Mouse (Mus musculus): ENCODE results near the gene Spata9.
"Not testable (repeated sequence)": the region's sequence is repeated elsewhere in the genome, so short reads cannot be mapped to it uniquely, and the experiment has no call there.

Spata9 gene

DNA sequence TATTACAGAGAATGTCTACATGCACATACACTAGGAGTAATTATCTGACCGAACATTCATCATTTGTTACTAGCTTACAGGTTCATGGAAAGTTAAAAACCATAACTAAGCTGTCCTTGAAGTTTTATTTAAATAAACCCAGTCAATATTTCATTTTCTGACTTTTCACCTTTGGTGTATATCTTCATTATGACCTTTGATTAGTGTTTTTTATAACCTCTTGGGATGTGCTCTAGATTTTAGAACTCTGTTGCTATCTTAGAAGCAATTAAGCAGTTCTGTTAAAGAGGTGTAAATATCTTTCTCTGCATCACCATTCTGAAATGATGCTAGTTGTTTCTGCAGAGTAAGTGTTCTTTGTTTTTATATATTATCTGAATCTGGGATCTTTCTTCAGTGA, at the start of gene Spata9:
Spata9 (plus strand) TSS at position 301 of the 400 bp plus-strand sequence.
- no peak for DNase-seq

DNA sequence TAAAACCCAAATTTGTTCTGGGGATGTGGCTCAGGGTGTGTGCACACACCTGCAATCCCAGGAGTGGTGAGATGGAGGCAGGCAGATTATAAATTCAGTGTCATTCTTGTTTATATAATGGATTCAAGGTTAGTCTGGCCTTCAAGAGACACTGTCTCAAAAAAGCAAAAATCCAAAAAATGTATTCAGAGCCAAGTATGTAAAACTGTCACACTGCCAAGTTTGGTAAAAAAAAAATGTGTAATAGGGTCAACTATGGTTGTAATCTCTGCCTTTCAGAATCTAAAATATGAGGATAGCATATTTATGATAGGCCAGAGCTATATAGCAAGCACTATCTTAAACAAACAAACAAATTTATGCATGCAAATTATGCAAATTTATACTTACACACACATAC, 39.0 kb upstream of the Spata9 start:
- DNase-seq: no peak

GRCm38 (mm10) chr13:75929071-75929470, 37.9 kb upstream of the Spata9 start:
- DNase-seq: not testable (repeated sequence)

- no peak for DNase-seq
These were observed 36.9 kb upstream of the Spata9 start for GRCm38 (mm10) chr13:75930023-75930422.

GRCm38 (mm10) chr13:75930660-75931059, 36.3 kb upstream of the Spata9 start:
- no peak for DNase-seq

DNA sequence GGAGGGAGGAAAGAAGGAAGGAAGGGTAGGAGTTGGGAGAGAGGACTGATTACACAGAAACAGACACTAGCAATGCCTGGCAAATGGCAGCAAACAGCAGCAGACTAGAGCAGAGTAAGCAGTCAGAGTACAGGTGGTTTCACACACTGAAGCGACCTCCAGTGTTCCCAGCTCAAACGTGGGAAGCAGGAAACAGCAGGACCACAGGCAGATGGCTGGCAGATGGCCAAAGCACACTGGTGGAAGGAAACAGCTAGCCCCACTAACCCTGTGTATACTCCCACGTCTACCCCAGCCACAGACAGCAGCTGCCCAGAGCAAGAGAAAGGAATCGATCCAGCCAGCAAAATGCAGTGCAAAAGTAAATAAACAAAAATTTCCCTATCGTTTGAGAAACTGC, 35.9 kb upstream of the Spata9 start:
- no peak for DNase-seq

GRCm38 (mm10) chr13:75933287-75933686, 33.7 kb upstream of the Spata9 start:
- DNase-seq: no peak

DNA sequence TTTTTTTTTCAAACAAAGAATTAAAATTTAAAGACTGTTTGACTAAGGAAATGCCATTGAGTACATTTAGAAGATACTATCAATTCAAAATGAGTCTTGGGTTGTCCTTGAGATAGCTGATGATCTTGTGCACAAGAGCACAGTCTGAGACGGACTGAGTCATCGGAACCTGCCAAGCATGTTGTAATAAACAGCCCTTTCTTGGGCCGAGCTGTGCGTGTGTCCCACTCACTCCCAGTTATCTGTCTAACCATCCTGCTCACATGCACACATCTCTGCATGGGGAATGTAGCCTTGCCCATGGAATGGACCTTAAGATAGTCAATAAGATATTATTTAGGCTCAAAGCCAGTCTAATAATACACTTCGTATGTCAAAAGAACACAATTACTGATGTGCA, 28.1 kb upstream of the Spata9 start:
- DNase-seq: no peak

DNA sequence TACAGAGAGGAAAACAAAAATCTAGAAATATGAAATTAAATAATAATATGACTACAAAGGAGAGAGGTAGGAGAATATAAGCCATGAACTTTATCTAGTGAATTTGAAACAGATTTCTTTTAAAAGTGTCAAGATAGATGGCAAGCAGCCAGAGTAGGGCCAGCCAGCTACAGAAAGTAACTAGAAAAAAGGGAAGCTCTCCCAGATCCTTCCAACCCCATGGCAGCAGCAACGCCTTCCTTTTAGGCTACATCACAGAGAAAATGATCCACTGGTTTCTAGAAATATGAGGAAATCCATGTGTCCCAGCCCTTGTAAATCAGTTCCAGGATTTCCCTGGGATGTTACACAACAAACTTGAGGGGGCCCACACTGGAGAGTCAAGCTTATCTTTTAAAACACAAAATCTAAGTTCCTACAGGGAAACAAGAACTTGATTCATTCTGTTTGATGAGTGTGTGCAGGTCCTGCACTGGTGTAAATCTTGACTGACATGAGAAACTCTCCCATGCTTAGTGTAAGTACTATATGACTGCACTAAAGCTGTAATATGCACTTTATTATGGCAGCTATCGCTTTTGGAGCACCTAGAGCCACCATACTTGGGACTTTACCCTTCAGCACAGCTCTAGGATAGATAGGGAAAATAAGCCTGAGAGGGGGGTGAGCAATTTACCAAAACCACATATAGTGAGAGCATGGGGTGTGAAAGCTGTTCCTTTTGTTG, 26.0 kb upstream of the Spata9 start:
- no peak for DNase-seq

GRCm38 (mm10) chr13:75941518-75942295, 25.2 kb upstream of the Spata9 start:
- no peak for DNase-seq

DNA sequence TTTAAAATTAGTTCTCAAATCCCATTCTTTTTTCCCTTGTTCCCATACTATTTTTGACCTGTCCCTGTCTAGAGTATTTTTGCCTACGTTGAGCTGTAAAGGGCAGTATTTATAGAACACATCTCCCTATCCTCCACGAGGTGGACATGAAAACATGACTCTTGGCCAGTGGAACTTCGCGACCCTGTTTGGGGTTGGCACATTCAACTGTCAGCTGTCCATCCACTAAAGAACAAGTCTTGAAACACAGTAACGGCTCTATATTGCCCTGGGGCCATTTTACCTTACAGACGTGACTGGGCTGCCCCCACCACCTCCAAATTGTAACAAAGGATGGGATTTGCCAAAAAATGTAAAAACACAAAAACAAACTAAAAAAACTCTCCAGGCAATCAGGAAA, 24.2 kb upstream of the Spata9 start:
- no peak for DNase-seq

DNA sequence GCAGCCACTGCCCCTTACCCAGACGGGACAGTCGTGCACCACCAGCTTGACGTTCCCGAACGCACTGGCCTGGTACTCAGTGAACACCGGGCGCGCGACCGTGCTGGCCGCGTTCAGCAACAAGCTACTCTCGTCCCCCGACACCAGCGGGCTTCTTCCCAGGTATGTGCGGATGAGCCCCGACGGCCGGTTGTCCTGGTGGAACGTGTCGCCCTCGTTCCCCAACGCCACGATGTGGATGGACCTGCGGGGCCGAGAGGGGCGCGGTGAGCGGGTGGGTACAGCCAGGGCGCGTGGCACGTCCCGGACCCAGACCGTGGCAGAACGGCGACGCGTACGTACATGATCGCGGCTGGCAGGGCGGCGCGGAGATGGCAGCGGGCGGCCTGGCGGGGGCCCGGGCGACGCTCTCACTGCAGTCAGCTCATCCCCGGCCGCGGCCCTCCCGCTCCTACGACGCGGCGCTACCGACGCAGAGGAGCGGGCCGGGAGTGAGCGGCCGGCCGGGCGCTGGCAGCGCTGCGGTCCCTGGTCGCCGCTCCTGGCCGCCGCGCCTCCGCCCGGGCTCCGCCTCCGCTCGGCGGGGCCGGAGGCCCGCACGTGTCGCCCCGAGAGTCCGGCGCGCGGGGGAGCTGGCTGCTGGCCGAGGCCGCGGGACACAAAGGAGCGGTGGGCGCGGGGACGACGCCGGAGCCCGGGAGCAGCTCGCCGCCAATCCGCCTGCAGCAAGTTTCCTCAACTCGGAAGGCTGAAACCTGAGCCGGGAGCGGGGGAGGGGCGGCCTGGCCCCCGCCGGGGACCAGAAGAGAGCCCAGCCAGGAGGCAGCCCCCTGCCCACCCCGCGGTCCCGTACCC, 23.5 kb upstream of the Spata9 start, which contains the start of gene Rhobtb3:
Rhobtb3 (minus strand) TSS at position 737 of the 855 bp plus-strand sequence.
- peak; percentile 53 for DNase-seq

GRCm38 (mm10) chr13:75944044-75944820, 22.7 kb upstream of the Spata9 start:
- no peak for DNase-seq

GRCm38 (mm10) chr13:75950295-75950694, 16.7 kb upstream of the Spata9 start:
- DNase-seq: no peak

DNA sequence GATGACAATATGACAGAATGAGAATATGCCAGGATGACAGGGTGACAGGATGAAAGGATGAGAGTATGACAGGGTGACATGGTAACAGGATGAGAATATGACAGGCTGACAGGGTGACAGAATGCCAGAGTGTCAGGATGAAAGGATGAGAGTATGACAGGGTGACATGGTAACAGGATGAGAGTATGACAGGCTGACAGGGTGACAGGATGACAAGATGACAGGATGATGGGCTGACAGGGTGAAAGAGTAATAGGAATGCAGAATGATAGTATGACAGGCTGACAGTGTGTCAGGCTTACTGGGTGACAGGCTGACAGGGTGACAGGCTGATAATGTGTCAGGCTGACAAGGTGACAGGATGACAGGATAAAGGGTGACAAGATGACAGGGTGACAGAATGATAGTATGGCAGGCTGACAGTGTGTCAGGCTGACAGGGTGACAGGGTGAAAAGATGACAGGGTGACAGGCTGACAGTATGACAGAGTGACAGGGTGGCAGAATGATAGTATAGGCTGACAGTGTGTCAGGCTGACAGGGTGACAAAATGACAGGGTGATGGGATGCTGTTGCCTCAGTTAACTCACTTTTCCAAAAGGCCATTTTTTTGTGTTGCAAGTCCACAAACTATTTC, 11.5 kb upstream of the Spata9 start:
- no peak for DNase-seq

GRCm38 (mm10) chr13:75974481-75974880, 7.5 kb downstream of the Spata9 start:
- DNase-seq: no peak

GRCm38 (mm10) chr13:75975629-75976028, 8.7 kb downstream of the Spata9 start:
- no peak for DNase-seq

GRCm38 (mm10) chr13:75976218-75976617, 9.3 kb downstream of the Spata9 start:
- DNase-seq: no peak

DNA sequence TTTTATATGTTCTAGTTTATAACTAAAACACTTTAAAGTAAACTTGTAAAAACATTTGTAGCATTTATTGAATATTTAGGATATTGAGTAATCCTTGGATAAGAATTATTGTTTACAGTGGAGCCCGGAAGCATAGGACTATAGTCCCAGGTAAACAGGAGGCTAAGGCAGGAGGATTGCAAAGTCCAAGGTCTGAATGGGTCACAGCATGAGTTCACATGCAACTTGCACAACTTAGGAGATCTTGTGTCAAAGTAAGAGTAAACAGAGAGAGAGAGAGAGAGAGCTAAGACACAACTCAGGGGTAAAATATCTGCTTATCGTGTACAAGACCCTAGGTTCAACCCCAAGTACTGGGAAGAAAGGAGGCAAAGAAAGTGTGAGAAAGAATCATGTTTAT, 9.7 kb downstream of the Spata9 start:
- DNase-seq: no peak

DNA sequence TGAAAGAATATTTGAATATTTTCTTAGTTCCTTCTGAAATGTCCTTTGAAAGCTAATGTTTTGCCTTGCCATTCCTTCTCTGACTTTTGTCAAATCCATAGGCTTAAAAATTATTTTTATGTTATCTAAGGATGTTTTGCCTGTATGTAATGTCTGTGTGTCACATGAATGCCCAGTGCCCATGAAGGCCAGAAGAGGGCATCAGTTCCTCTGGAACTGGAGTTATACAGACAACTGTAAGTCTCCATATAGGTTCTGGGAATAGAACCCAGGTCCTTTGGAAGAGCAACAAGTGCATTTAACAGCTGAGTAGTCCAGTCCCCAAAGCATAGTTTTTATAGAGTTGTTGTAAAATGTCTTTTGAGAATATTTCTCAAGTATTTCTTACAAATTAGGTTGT, 15.0 kb downstream of the Spata9 start:
- DNase-seq: no peak

- no peak for DNase-seq
These were observed 21.1 kb downstream of the Spata9 start for GRCm38 (mm10) chr13:75988096-75988495.
